8 mouse cellular contexts compared by ENCODE assay signal in genomic region chr3:126903543-126903942, GRCm38 (mm10).
DNase-seq lines count a peak whose midpoint lies in the region; ATAC-seq and TF ChIP-seq lines count a peak whose summit lies in the region.

No protein-coding gene starts in this region.

- no peak overlapping the region for H3K9ac ChIP-seq in forebrain, embryonic 12.5 days
- H3K9ac ChIP-seq in intestine, embryonic 16.5 days (ENCODE audit: low read depth, low read length) = no peak overlapping the region

- no peaks in the 10 kb centered on the region for H3K9me3 ChIP-seq in forebrain, embryonic 12.5 days
- no peaks in the 10 kb centered on the region for H3K9me3 ChIP-seq in intestine, embryonic 16.5 days (ENCODE audit: control insufficient read depth, low read length)

- TF ChIP-seq POLR2A in small intestine, adult 2 months (IDR thresholded peaks at IDR 0.05; ENCODE audit: low read depth, low read length) = no peak

- 19% methylated on average over 3 of the region's 3 CpGs for WGBS in forebrain, embryonic 12.5 days
- WGBS in intestine, embryonic 16.5 days = 7% methylated on average over 3 of the region's 3 CpGs
- 2% methylated on average over 3 of the region's 3 CpGs for WGBS in small intestine, adult 2 months

- intact Hi-C loops in gastrocnemius, adult 2 months (cut with DNase I) = loop anchor here (5.0 kb wide), 2 partner anchors 326 to 1051 kb away; no protein-coding TSS in a partner anchor

- H3K4me2 ChIP-seq in forebrain, embryonic 12.5 days = no peak overlapping the region
- no peak overlapping the region for H3K4me2 ChIP-seq in intestine, embryonic 16.5 days (ENCODE audit: low read depth, low read length)

- no peaks in the 10 kb centered on the region for H3K36me3 ChIP-seq in forebrain, embryonic 12.5 days (replicated peaks)
- H3K36me3 ChIP-seq in intestine, embryonic 16.5 days (ENCODE audit: control insufficient read depth, insufficient read depth, low read length) = no peaks in the 10 kb centered on the region
- H3K36me3 ChIP-seq in small intestine, adult 2 months (ENCODE audit: control insufficient read depth, insufficient read depth, low read length) = no peaks in the 10 kb centered on the region

- peak; percentile 77; the same call in 1 of the 2 replicates for ATAC-seq in forebrain, embryonic 12.5 days (ENCODE audit: low FRiP score)
- ATAC-seq in intestine, embryonic 16.5 days = 0 out of 2 replicates have a peak, but pooled peaks have one; percentile 36

- H3K27me3 ChIP-seq in forebrain, embryonic 12.5 days = no peaks in the 10 kb centered on the region
- no peaks in the 10 kb centered on the region for H3K27me3 ChIP-seq in intestine, embryonic 16.5 days (replicated peaks; ENCODE audit: control insufficient read depth, insufficient read depth, low read length)
- H3K27me3 ChIP-seq in small intestine, adult 2 months (ENCODE audit: control insufficient read depth, insufficient read depth, low read length) = 0 out of 2 replicates have a peak, but pooled peaks cover 3% of the 10 kb centered on the region

- peak; percentile 44 for DNase-seq in gastrocnemius, adult 2 months
- no peak for DNase-seq in gastrocnemius, adult 8-10 months (ENCODE audit: low spot score in 2 of 2)
- DNase-seq in A20 (ENCODE audit: low read depth, low spot score) = peak; percentile 20
- DNase-seq in adrenal gland, postnatal 36 days = peak; percentile 28 to 55
- peak; percentile 45 for DNase-seq in lung, postnatal 25 days (ENCODE audit: low spot score)

- TF ChIP-seq CTCF in gastrocnemius, adult 2 months (IDR thresholded peaks at IDR 0.05) = peak; percentile 82
- TF ChIP-seq CTCF in small intestine, adult 2 months (IDR thresholded peaks at IDR 0.05; ENCODE audit: extremely low read depth, insufficient read length, insufficient replicate concordance, low read depth, low read length) = peak; percentile 54; the same call in 1 of the 2 replicates

- H3K27ac ChIP-seq in gastrocnemius, adult 2 months = no peak overlapping the region
- H3K27ac ChIP-seq in forebrain, embryonic 12.5 days = no peak overlapping the region
- no peak overlapping the region for H3K27ac ChIP-seq in intestine, embryonic 16.5 days (ENCODE audit: low read length)
- no peak overlapping the region for H3K27ac ChIP-seq in small intestine, adult 2 months (ENCODE audit: insufficient read depth, low read depth, low read length)

- H3K4me3 ChIP-seq in gastrocnemius, adult 2 months = no peak overlapping the region
- no peak overlapping the region for H3K4me3 ChIP-seq in forebrain, embryonic 12.5 days (replicated peaks)
- no peak overlapping the region for H3K4me3 ChIP-seq in intestine, embryonic 16.5 days (ENCODE audit: low read length)
- no peak overlapping the region for H3K4me3 ChIP-seq in small intestine, adult 2 months (ENCODE audit: low read depth, low read length)

- H3K4me1 ChIP-seq in forebrain, embryonic 12.5 days = no peaks in the 10 kb centered on the region
- H3K4me1 ChIP-seq in intestine, embryonic 16.5 days (ENCODE audit: control insufficient read depth, insufficient read depth, low read length) = no peaks in the 10 kb centered on the region
- no peaks in the 10 kb centered on the region for H3K4me1 ChIP-seq in small intestine, adult 2 months (ENCODE audit: control insufficient read depth, insufficient read depth, insufficient read length, low read length)

Comparison
In these comparisons a context has a peak if more than half of its experiments do, and no peak if none do; other contexts are left out.
1. DNase-seq: peak in gastrocnemius, adult 2 months (single experiment), A20 (single experiment), adrenal gland, postnatal 36 days (2 of 2) and lung, postnatal 25 days (single experiment); none in gastrocnemius, adult 8-10 months (0 of 2).